Mouse (Mus musculus) A20 (cell line): ENCODE results near the gene Sf3b4.
"Not testable (repeated sequence)": the region's sequence is repeated elsewhere in the genome, so short reads cannot be mapped to it uniquely, and the experiment has no call there.

Source experiments
- DNase-seq: peaks from one replicate; pipeline ENCODE4 v3.0.0-alpha.2; 2011; ENCODE audit warnings: low read depth, low spot score

Sf3b4 gene

DNA sequence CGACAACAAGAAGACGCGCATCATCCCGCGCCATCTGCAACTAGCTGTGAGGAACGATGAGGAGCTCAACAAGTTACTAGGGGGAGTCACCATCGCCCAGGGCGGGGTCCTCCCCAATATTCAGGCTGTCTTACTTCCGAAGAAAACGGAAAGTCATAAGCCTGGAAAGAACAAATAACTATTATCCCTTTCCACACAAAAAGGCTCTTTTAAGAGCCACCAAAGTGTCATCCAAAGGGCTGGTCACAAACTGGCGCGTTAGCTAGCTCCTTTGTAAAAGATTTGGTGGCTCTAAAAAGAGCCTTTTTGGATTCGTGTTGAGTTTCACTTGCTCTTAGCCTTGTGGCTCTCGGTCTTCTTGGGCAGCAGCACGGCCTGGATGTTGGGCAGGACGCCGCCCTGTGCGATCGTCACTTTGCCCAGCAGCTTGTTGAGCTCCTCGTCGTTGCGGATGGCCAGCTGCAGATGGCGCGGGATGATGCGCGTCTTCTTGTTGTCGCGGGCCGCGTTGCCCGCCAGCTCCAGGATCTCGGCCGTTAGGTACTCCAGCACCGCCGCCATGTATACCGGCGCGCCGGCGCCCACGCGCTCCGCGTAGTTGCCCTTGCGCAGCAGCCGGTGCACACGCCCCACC is 48.1 kb downstream of the Sf3b4 start:
- not testable (repeated sequence) for DNase-seq

DNA sequence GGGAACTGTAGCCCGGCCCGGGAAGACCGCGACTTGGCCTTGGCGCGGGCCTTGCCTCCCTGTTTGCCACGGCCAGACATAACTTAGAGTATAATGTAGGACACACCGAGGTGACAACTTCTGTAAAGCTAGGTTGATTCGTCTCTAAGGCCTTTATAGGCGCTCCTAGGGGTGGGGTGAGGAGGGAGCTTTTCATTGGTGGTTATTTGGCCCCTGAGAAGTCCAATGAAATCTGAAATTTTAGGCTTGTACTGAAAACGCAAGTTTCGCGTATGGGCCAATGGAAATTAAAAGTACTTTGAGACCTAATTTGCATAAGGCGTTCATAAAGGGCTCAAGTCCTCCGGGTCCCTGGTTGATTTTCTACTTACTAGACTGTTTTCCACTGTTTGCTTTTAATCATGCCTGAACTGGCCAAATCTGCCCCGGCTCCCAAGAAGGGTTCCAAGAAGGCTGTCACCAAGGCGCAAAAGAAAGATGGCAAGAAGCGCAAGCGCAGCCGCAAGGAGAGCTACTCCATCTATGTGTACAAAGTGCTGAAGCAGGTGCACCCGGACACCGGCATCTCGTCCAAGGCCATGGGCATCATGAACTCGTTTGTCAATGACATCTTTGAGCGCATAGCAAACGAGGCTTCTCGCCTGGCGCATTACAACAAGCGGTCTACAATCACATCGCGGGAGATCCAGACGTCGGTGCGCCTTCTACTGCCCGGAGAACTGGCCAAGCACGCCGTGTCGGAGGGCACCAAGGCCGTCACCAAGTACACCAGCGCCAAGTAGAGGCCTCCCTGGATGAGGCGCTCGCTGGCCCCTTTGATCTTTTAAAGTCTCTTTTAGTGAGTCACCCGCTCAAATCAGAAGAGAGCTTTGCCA is 48.9 kb downstream of the Sf3b4 start, which contains the start of the genes Hist2h2ac and Hist2h2be:
Hist2h2ac (minus strand) TSS at position 116 of the 875 bp plus-strand sequence.
Hist2h2be (plus strand) TSS at position 355 of the 875 bp plus-strand sequence.
- DNase-seq: peak; percentile 94

DNA sequence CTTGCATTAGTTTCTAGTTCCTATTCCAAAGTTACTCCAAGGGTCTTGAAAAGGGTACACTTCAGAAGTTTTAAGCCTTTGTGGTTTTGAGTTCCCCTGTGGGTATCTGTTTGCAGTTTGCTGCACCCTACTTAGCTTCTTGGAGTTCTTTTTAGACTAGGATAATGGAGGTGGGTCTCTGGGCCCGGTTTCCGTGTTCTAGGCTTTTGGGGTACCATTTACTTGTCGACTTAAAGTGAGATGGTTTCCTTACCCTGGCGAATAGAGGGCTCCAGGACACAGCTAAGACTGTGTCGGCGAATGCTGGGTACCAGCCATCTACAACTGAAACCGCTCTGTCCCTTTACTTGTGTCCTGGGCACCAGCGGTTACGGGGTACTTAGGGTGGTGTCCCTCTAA is 49.5 kb downstream of the Sf3b4 start:
- no peak for DNase-seq

DNA sequence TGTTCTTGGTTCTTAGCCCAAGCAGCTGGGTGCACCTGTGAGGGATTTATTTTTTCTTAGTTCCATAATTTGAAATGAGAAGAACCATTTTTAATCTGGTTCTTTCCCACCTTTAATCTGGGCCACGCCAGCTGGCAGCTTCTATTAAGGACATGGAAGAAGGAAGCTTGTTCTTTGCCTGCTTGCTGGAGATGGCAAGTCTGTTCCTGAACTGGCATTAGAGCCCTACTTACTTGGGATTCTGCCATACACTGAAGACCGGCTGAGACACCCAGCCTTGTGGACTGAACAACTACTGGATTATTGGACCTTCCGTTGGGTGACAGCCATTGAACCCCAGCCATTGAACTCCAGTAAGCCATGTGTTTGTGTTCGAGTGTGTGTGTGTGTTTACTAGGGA is 50.6 kb downstream of the Sf3b4 start:
- DNase-seq: no peak

DNA sequence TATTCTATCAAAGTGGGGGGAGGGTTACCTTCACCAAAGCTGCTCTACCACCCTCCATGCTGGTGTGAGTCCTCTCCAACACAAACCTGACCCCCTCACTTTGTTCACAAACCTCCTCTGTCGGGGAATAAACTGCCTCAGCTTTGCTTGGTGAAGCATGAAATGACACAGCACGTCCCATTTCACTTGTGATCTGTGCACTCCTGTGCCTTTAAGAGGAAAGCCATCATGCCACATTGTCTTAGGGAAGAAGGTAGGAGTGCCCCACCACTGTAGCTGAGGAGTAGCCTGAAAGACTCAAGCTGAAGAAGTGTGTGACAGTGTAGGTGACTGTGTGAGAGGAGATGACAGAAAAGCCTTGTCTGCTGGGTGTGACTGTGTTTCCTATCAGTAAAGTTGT is 53.3 kb downstream of the Sf3b4 start:
- peak; percentile 32 for DNase-seq
